Mouse (Mus musculus) layer of hippocampus, adult 9-10 months (tissue): ENCODE measurements around the gene Drd5.
A peak's percentile ranks its signal among the peaks of the same experiment; 100 is the strongest.

Source experiments
- DNase-seq: peaks from one replicate; pipeline ENCODE4 v3.0.0; 2022; ENCODE audit warnings: low spot score

The Drd5 gene

GRCm38 (mm10) chr5:38318966-38319786 lies at the start of gene Drd5:
TSS of gene Drd5 (plus strand) at chr5:38319367.
- DNase-seq: no peak

GRCm38 (mm10) chr5:38270942-38271341 lies 48.2 kb upstream of the Drd5 start:
- DNase-seq: no peak

- no peak for DNase-seq
Measured at GRCm38 (mm10) chr5:38273831-38274230, 45.3 kb upstream of the Drd5 start.

- DNase-seq: no peak
Measured at GRCm38 (mm10) chr5:38275771-38276170, 43.4 kb upstream of the Drd5 start, which contains the start of gene Otop1. TSS of gene Otop1 (plus strand) at chr5:38275972.

- DNase-seq: no peak
Measured at GRCm38 (mm10) chr5:38276451-38276850, 42.7 kb upstream of the Drd5 start.

GRCm38 (mm10) chr5:38277098-38277866 lies 41.9 kb upstream of the Drd5 start:
- DNase-seq: no peak

- no peak for DNase-seq
Measured at GRCm38 (mm10) chr5:38277936-38278600, 41.1 kb upstream of the Drd5 start.

GRCm38 (mm10) chr5:38280075-38280474 lies 39.1 kb upstream of the Drd5 start:
- DNase-seq: no peak

GRCm38 (mm10) chr5:38285724-38286123 lies 33.4 kb upstream of the Drd5 start:
- no peak for DNase-seq

- DNase-seq: no peak
Measured at GRCm38 (mm10) chr5:38288476-38288875, 30.7 kb upstream of the Drd5 start.

GRCm38 (mm10) chr5:38301761-38302411 lies 17.3 kb upstream of the Drd5 start:
- no peak for DNase-seq

- no peak for DNase-seq
Measured at GRCm38 (mm10) chr5:38302651-38303050, 16.5 kb upstream of the Drd5 start.

GRCm38 (mm10) chr5:38305241-38305640 lies 13.9 kb upstream of the Drd5 start:
- DNase-seq: no peak

- peak; percentile 89 for DNase-seq
Measured at GRCm38 (mm10) chr5:38307255-38308101, 11.7 kb upstream of the Drd5 start.

- peak; percentile 42 for DNase-seq
Measured at GRCm38 (mm10) chr5:38308873-38309272, 10.3 kb upstream of the Drd5 start.

- DNase-seq: no peak
Measured at GRCm38 (mm10) chr5:38309795-38310194, 9.4 kb upstream of the Drd5 start.

- no peak for DNase-seq
Measured at GRCm38 (mm10) chr5:38333381-38333780, 14.2 kb downstream of the Drd5 start.

- DNase-seq: no peak
Measured at GRCm38 (mm10) chr5:38334582-38334981, 15.4 kb downstream of the Drd5 start.

- DNase-seq: no peak
Measured at GRCm38 (mm10) chr5:38343101-38343500, 23.9 kb downstream of the Drd5 start.

GRCm38 (mm10) chr5:38346646-38347432 lies 27.7 kb downstream of the Drd5 start:
- no peak for DNase-seq
